Mouse (Mus musculus) kidney, postnatal 36 days (tissue): ENCODE measurements around the gene Abi3.

ENCODE experiments used
- DNase-seq, 2 experiments: peaks; one replicate each; pipeline ENCODE4 v3.0.0; 2021 to 2022; ENCODE audit warnings: mixed read lengths in 2 of 2

The Abi3 gene

GRCm38 (mm10) chr11:95842074-95842681, at the start of gene Abi3:
Gene Abi3 (minus strand): TSS chr11:95842476.
- peak; percentile 72 to 80 for DNase-seq

GRCm38 (mm10) chr11:95890462-95891051, 48.3 kb upstream of the Abi3 start:
- DNase-seq = no peak

GRCm38 (mm10) chr11:95879861-95880260, 37.6 kb upstream of the Abi3 start:
- peak in 1 of 2 experiments; percentile 26 for DNase-seq

- DNase-seq = peak; percentile 33 to 87
Measured at GRCm38 (mm10) chr11:95876296-95876695, 34.0 kb upstream of the Abi3 start.

GRCm38 (mm10) chr11:95875804-95876203, 33.5 kb upstream of the Abi3 start:
- no peak for DNase-seq

GRCm38 (mm10) chr11:95869918-95870470, 27.7 kb upstream of the Abi3 start:
- DNase-seq = no peak

GRCm38 (mm10) chr11:95869442-95869841, 27.2 kb upstream of the Abi3 start:
- DNase-seq = no peak

- no peak for DNase-seq
Measured at GRCm38 (mm10) chr11:95861397-95861796, 19.1 kb upstream of the Abi3 start.

GRCm38 (mm10) chr11:95860071-95860490, 17.8 kb upstream of the Abi3 start:
- DNase-seq = no peak

- DNase-seq = peak in 1 of 2 experiments; percentile 67
Measured at GRCm38 (mm10) chr11:95859468-95859855, 17.2 kb upstream of the Abi3 start.

GRCm38 (mm10) chr11:95858528-95859467, 16.5 kb upstream of the Abi3 start:
- peak; percentile 99 for DNase-seq

GRCm38 (mm10) chr11:95857716-95858527, 15.6 kb upstream of the Abi3 start:
- no peak for DNase-seq

- DNase-seq = no peak
Measured at GRCm38 (mm10) chr11:95857306-95857705, 15.0 kb upstream of the Abi3 start.

GRCm38 (mm10) chr11:95853684-95854083, 11.4 kb upstream of the Abi3 start:
- DNase-seq = peak; percentile 82 to 91

- DNase-seq = no peak
Measured at GRCm38 (mm10) chr11:95850898-95851297, 8.6 kb upstream of the Abi3 start.

GRCm38 (mm10) chr11:95844935-95845334, 2.7 kb upstream of the Abi3 start:
- DNase-seq = no peak

- peak in 1 of 2 experiments; percentile 50 for DNase-seq
Measured at GRCm38 (mm10) chr11:95843421-95843950, 1.2 kb upstream of the Abi3 start.

- DNase-seq = peak; percentile 47 to 65
Measured at GRCm38 (mm10) chr11:95842953-95843352, 677 bp upstream of the Abi3 start.

- no peak for DNase-seq
Measured at GRCm38 (mm10) chr11:95841498-95841830, 812 bp downstream of the Abi3 start.

- no peak for DNase-seq
Measured at GRCm38 (mm10) chr11:95840694-95841497, 1.4 kb downstream of the Abi3 start.
